Mouse (Mus musculus) neural tube, embryonic 13.5 days (tissue): Measurements from ENCODE around the gene Hdac7. TPM values are rescaled to one million over a fixed set of nuclear protein-coding genes. Genes with fewer than 3 reads are reported as not detected.

Experiments used
- ATAC-seq: fragments of 200-750 bp; cut with Nextera tagmentation; 2 replicates; pipeline ENCODE4 v1.8.0; 2017; ENCODE audit warnings: low read depth, mild to moderate bottlenecking, moderate TSS enrichment, moderate library complexity
- H3K27ac ChIP-seq: fragments of 300-500 bp; sonication (generic); replicated peaks from 2 replicates; pipeline ENCODE4 v1.5.1; 2015; ENCODE audit warnings: moderate library complexity, mild to moderate bottlenecking, inconsistent platforms
- H3K27me3 ChIP-seq: fragments of 300-500 bp; sonication (generic); 2 replicates; pipeline ENCODE4 v1.6.1; 2015; ENCODE audit warnings: mild to moderate bottlenecking, inconsistent platforms
- H3K36me3 ChIP-seq: fragments of 300-500 bp; sonication (generic); 2 replicates; pipeline ENCODE4 v1.6.1; 2015; ENCODE audit warnings: mild to moderate bottlenecking, inconsistent platforms
- H3K4me1 ChIP-seq: fragments of 300-500 bp; sonication (generic); replicated peaks from 2 replicates; pipeline ENCODE4 v1.6.1; 2015; ENCODE audit warnings: inconsistent platforms
- H3K4me2 ChIP-seq: fragments of 300-500 bp; sonication (generic); 2 replicates; pipeline ENCODE4 v1.6.1; 2015; ENCODE audit warnings: inconsistent platforms, mild to moderate bottlenecking, moderate library complexity
- H3K4me3 ChIP-seq: fragments of 300-500 bp; sonication (generic); 2 replicates; pipeline ENCODE4 v1.5.1; 2015; ENCODE audit warnings: mild to moderate bottlenecking, inconsistent platforms
- H3K9ac ChIP-seq: fragments of 300-500 bp; sonication (generic); 2 replicates; pipeline ENCODE4 v1.6.1; 2015; ENCODE audit warnings: moderate library complexity, mild to moderate bottlenecking, inconsistent platforms
- H3K9me3 ChIP-seq: fragments of 300-500 bp; sonication (generic); 2 replicates; pipeline ENCODE4 v1.6.1; 2016; ENCODE audit warnings: inconsistent platforms
- WGBS: fragments of 180-500 bp; shearing (Covaris S2); methylation state at CpG from one replicate; pipeline ENCODE4 v1.1.7; 2015; 5-methylcytosine and 5-hydroxymethylcytosine counted together
- polyA plus RNA-seq: library from polyadenylated mRNA; unstranded; fragments of >200 nt; fragmentation: Nextera tagmentation; extraction: Ambion mirVana; gene quantifications from 2 replicates; pipeline ENCODE4 v1.2.1, GENCODE M21; 2015

The Hdac7 gene
- polyA plus RNA-seq, 1 experiment from 2014 or later: 24.9 TPM

DNA sequence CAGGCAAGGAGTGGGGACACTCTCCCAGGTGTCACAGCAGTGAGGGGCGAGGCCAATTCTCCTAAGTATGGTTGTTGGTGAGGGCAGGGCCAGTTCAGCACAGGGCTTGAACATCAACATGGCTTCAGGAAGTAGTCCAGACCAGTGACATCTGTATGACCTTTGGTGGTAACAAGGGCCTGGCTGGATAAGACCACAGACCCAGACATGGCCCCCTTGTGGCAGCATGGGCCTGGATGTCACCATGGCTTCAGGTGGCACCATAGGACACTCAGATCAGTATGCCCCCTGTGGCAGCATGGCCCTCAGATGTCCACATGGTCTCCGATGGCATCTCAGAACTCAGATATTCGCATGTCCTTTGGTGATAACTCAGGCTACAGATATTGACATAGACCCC is 8.0 kb upstream of the Hdac7 start:
- Histone ChIP-seq H3K4me3 (no peak overlapping the region), H3K27ac (no peak overlapping the region), H3K9me3 (no peaks in the 10 kb centered on the region), H3K4me1 (0 out of 2 replicates have a peak, but pooled peaks cover 4% of the 10 kb centered on the region), H3K4me2 (no peak overlapping the region), H3K9ac (no peak overlapping the region), H3K27me3 (no peaks in the 10 kb centered on the region), H3K36me3 (no peaks in the 10 kb centered on the region)
- 84% methylated on average over 3 of the region's 3 CpGs for WGBS
- ATAC-seq: no peak

DNA sequence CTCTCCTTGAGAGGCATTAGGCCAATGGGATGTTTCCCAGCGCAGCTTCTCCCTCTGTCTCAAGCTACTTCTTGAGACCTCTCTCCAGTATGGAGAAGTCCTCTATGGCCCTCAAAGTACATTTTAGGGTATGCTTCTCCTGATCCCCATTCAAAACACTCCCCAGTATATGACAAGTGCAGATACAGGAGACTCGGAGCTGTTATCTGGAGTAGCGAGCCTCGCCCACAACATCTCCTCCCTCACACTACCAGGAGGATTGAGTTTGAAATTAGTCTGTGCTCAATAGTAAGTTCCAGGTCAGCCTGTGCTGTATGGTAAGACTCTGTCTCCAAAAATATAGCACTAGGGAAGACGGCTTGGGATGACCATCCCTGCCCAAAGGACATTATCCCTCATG is 6.7 kb upstream of the Hdac7 start:
- Histone ChIP-seq H3K4me1 (0 out of 2 replicates have a peak, but pooled peaks cover 4% of the 10 kb centered on the region), H3K27ac (no peak overlapping the region), H3K27me3 (no peaks in the 10 kb centered on the region), H3K4me2 (no peak overlapping the region), H3K9ac (no peak overlapping the region), H3K4me3 (no peak overlapping the region), H3K36me3 (no peaks in the 10 kb centered on the region), H3K9me3 (no peaks in the 10 kb centered on the region)
- no peak for ATAC-seq
- WGBS: 87% methylated on average over 5 of the region's 5 CpGs

DNA sequence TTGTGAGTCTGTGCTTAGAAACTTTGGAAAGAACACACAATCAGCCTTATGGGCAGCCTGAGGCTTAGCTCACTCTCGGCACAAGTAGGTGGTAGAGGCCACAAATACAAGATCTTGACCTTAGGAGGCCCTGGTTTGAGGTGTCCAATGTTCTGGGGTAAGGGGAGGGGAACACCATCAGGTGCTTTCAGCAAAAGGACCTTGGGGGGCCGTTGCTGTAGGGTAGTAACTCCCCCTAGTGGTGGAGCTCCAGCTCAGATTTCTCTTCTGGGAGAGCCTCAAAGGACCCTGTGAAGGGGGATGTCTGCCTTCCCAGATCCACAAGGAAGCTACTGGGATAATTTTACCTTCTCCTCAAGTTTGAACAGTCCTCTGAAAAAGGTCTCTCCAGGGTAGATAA is 6.1 kb upstream of the Hdac7 start:
- no peak overlapping the region for H3K4me3 ChIP-seq
- WGBS: 19% methylated on average over 2 of the region's 2 CpGs
- no peaks in the 10 kb centered on the region for H3K27me3 ChIP-seq
- no peak overlapping the region for H3K9ac ChIP-seq
- no peak overlapping the region for H3K27ac ChIP-seq
- H3K4me2 ChIP-seq: no peak overlapping the region
- no peak for ATAC-seq
- no peaks in the 10 kb centered on the region for H3K9me3 ChIP-seq
- no peaks in the 10 kb centered on the region for H3K36me3 ChIP-seq
- H3K4me1 ChIP-seq: 0 out of 2 replicates have a peak, but pooled peaks cover 4% of the 10 kb centered on the region

DNA sequence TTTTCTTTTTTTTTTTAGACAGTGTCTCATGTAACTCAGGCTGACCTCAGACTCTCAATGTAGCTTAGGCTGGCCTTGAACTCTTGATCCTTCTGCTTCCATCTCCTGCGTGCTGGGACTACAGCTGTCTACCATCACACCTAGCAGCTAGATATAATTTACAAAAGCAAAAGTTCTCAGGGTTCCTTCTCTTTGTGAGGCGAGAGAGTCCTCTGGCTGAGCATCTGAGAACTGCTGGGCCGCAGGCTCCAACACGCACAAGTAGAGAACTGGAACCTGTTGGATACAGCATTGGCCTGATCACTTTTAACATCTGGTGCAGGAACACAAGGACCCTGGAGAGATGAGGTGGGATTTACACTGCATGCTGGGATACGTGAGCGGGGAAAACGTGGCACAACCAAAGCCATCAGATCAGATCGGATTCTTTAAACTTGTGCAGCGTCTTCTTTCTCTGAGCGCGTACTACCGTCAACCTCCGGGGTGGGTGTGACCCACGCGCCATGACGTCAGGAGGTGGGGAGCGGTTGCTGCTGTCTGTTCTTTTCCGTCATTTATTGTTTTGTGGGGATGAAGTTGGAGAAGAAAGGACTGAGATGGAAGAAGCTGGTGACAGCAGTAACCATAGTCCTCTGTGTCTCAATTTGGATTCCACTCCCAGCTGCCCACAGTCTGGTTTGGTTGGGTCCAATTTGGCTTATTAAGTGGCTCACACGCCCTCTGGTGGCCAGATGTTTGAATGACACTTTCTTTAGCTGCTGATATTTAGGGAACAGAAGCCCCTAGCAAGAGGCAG is 5.0 kb upstream of the Hdac7 start:
- peak; percentile 84; the same call in 1 of the 2 replicates for ATAC-seq
- H3K4me1 ChIP-seq: 0 out of 2 replicates have a peak, but pooled peaks cover 4% of the 10 kb centered on the region
- no peaks in the 10 kb centered on the region for H3K36me3 ChIP-seq
- no peaks in the 10 kb centered on the region for H3K27me3 ChIP-seq
- no peaks in the 10 kb centered on the region for H3K9me3 ChIP-seq
- peak overlapping the region; percentile 38 for H3K4me3 ChIP-seq
- peak overlapping the region; percentile 65 for H3K4me2 ChIP-seq
- peak overlapping the region; percentile 60 for H3K9ac ChIP-seq
- H3K27ac ChIP-seq: peak overlapping the region; percentile 52
- WGBS: 7% methylated on average over 19 of the region's 19 CpGs

DNA sequence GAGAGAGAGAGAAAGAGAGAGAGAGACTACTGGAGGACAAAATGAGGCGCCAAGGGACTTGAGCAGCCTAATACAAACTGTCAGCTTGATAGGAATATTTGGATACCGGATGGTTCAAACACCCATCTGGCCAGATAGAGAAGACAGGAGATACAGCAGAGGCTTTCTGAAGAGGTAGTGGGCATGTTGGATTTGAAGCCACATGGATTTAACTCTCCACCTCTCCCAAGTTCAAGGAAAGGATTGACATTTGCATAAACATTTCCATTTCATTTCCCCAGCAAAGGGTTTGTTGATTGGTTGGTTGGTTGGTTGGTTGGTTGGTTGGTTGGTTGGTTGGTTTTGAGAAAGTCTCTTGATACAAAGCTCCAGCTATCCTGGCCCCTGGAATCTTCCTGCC is 3.6 kb upstream of the Hdac7 start:
- WGBS: 91% methylated on average over 2 of the region's 2 CpGs

DNA sequence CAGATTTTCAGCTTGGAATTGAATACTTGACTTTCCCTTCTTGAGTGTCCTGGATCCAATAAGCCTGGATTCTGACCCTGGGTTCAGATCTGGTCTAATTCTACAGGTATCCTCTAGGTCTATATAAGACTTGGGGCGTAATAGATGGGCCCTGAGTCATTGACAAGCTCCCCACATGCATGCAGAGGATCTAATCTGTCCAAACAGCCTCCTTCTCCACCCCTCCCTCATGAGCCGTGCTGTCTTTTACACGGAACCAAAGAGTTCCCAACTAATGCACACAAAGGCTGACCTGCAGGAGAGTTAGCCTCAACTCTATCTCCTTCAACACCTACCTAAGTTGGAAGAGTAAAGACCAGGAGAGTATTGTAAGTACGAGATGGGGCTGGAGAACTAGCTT is 3.0 kb upstream of the Hdac7 start:
- Histone ChIP-seq H3K4me1 (0 out of 2 replicates have a peak, but pooled peaks cover 4% of the 10 kb centered on the region), H3K27me3 (no peaks in the 10 kb centered on the region), H3K36me3 (no peaks in the 10 kb centered on the region), H3K4me2 (no peak overlapping the region), H3K9me3 (no peaks in the 10 kb centered on the region), H3K27ac (no peak overlapping the region), H3K9ac (no peak overlapping the region), H3K4me3 (no peak overlapping the region)
- WGBS: 88% methylated on average over 4 of the region's 4 CpGs
- ATAC-seq: no peak

More for the DNA sequence above, 3.6 kb upstream of the Hdac7 start:
- Histone ChIP-seq H3K4me1 (0 out of 2 replicates have a peak, but pooled peaks cover 4% of the 10 kb centered on the region), H3K4me2 (no peak overlapping the region), H3K36me3 (no peaks in the 10 kb centered on the region), H3K27me3 (no peaks in the 10 kb centered on the region), H3K9ac (no peak overlapping the region), H3K4me3 (no peak overlapping the region), H3K9me3 (no peaks in the 10 kb centered on the region), H3K27ac (no peak overlapping the region)
- ATAC-seq: no peak

DNA sequence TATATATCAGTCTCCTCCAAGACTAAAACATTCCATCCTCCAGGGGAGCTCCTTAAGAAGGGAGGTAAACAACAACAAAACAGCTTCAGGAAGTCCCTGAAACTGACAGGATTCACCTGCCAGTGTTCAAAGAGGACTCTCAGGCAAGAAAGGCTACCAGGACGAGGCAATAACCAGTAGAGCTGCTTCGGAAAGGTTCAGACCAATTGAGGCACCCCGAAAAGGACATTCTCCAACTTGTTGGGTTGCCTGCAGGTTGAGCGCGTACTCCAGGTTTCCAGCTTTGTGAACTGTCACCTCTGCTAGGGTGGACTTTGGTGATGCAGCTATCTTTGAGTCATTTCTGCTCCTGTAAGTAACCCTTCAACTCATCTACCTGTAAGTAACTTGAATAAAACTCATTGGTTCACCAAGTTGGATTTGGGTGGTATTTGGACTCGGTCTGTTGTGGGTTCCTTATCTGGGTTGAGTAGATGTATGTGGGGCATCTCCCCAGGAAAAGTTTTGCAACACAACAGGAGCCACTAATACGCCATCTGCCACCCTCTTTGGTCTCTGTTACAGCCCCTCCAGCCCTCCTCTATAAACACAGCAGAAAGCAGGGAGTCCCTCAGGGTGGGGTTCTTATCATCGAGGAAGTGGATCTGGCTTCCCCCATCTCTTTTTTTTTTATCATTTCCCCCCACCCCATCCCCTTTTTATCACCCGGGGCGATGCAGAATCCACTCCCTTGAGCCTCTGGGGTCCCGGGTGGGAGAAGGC is 2.0 kb upstream of the Hdac7 start:
- WGBS: 90% methylated on average over 11 of the region's 11 CpGs
- 0 out of 2 replicates have a peak, but pooled peaks cover 4% of the 10 kb centered on the region for H3K4me1 ChIP-seq

DNA sequence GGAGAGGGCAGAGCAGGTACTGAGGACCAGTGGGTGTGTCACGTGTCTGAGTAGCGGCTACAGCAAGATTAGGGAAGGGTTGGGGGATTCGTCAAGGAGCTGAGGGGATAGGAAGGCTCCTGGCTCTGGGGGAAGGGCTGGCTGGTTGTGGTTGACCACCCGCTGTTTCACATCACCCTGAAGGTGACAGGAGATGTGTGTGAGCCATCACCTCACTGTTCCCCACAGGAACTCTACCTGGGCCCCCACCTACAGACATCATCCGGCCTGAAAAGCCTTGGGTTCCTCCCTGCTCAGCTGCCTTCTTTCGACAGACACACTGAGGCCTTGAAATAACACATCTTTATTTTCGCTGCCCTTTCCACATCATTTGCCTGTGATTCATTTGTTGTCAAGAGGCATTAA is 1.1 kb downstream of the Hdac7 start:
- Histone ChIP-seq H3K4me1 (peaks cover 10% of the 10 kb centered on the region; the same call in 1 of the 2 replicates), H3K4me3 (no peak overlapping the region), H3K27me3 (no peaks in the 10 kb centered on the region), H3K9me3 (no peaks in the 10 kb centered on the region), H3K4me2 (no peak overlapping the region), H3K27ac (no peak overlapping the region), H3K9ac (no peak overlapping the region), H3K36me3 (no peaks in the 10 kb centered on the region)
- 80% methylated on average over 7 of the region's 7 CpGs for WGBS
- ATAC-seq: no peak

More for the DNA sequence above, 2.0 kb upstream of the Hdac7 start:
- Histone ChIP-seq H3K27me3 (no peaks in the 10 kb centered on the region), H3K9me3 (no peaks in the 10 kb centered on the region), H3K4me3 (no peak overlapping the region), H3K4me2 (no peak overlapping the region), H3K27ac (no peak overlapping the region), H3K36me3 (no peaks in the 10 kb centered on the region), H3K9ac (no peak overlapping the region)
- no peak for ATAC-seq

DNA sequence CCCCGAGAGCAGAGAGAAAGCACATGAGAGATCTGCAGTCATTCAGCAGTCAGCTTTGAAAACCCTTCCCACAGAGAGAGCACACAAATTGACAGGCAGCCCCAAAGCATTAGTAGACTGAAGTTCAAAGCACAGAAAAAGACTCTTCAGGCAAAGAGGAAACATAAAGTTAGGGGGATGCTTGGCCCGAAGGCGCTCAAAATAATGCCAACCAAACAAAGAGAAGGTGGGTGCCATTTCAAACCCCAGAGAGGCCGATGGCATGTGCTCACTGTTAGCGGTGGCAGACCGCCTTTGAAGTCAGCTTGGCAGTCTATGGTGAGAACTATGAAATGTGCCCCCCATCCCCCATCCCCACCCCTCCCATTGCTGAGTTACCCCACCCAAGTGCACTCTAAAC is 2.2 kb downstream of the Hdac7 start:
- 87% methylated on average over 6 of the region's 6 CpGs for WGBS
- H3K4me1 ChIP-seq: peaks cover 18% of the 10 kb centered on the region

DNA sequence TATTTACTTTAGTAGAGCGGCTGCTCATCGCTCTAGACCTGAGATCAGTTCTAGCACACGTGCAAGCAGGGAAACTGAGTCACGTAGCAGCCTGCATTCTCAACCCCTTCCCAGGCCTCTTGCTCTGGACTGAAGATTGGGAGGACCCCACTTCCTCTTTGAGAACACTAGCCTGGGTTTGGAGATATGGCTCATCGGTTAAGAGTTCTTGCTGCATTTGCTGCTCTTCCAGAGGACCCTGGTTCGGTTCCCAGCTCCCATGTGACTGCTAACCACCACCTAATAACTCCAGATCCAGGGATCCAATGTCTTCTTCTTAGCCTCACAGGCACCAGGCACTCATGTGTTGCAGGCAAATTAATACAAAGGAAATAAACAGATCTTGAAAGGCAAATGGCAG is 2.9 kb downstream of the Hdac7 start:
- no peak for ATAC-seq
- Histone ChIP-seq H3K36me3 (no peaks in the 10 kb centered on the region), H3K4me1 (peaks cover 18% of the 10 kb centered on the region), H3K27me3 (no peaks in the 10 kb centered on the region), H3K27ac (no peak overlapping the region), H3K9ac (no peak overlapping the region), H3K9me3 (no peaks in the 10 kb centered on the region), H3K4me2 (no peak overlapping the region), H3K4me3 (no peak overlapping the region)
- WGBS: 93% methylated on average over 6 of the region's 6 CpGs

More for the DNA sequence above, 2.2 kb downstream of the Hdac7 start:
- Histone ChIP-seq H3K4me3 (no peak overlapping the region), H3K9ac (no peak overlapping the region), H3K27ac (no peak overlapping the region), H3K4me2 (no peak overlapping the region), H3K27me3 (no peaks in the 10 kb centered on the region), H3K9me3 (no peaks in the 10 kb centered on the region), H3K36me3 (no peaks in the 10 kb centered on the region)
- ATAC-seq: no peak

DNA sequence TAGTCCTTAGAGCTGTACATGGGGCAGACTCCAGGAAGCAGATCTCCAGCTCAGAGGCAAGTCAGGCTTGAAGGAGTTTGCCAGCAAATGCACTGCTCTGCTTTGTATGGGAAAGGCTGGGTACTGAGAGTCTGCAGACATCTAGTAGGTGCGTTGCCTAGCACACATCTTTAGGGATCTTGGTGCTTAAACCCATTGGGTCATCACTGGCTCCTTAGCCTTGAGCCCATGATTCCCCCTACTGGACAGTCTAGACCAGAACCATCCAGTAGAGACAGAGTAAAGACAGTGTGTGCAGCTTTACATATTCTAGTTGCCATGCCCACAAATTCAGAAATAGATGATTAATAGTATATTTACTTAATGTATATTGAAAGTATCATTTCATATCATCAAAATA is 3.5 kb downstream of the Hdac7 start:
- Histone ChIP-seq H3K27me3 (no peaks in the 10 kb centered on the region), H3K9me3 (no peaks in the 10 kb centered on the region), H3K27ac (no peak overlapping the region), H3K4me3 (no peak overlapping the region), H3K4me2 (no peak overlapping the region), H3K4me1 (peaks cover 18% of the 10 kb centered on the region), H3K36me3 (no peaks in the 10 kb centered on the region), H3K9ac (no peak overlapping the region)
- ATAC-seq: no peak
- WGBS: 91% methylated on average over 1 of the region's 1 CpGs

DNA sequence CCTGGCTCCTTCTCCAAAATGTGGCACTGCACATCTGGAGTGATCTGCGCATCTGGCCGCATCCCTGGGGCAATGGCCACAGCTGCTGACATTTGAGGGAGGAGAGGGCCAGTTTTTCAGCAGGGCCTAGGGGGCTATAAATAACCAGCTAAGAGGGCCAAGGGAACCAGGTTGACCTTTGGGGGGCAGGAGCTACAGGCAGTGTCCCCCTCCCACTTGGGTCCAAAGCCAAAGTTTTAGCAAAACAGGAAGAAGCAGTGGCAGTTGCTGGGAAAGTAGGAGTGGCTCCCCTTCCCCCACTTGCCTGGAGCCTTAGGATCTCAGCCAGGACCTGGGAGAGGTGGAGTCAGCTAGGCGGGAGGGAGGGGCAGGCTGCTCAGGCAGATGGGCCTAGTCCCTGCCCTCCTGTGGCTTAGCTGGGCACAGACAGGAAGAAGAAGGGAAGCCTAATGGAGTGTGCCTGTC is 4.3 kb downstream of the Hdac7 start:
- 0 out of 2 replicates have a peak, but pooled peaks have one; percentile 42 for ATAC-seq
- Histone ChIP-seq H3K9me3 (no peaks in the 10 kb centered on the region), H3K27ac (peak overlapping the region; percentile 19; the same call in 1 of the 2 replicates), H3K4me1 (peaks cover 18% of the 10 kb centered on the region), H3K27me3 (no peaks in the 10 kb centered on the region), H3K4me3 (no peak overlapping the region), H3K9ac (no peak overlapping the region), H3K4me2 (no peak overlapping the region), H3K36me3 (no peaks in the 10 kb centered on the region)
- WGBS: 27% methylated on average over 3 of the region's 3 CpGs
